Mouse (Mus musculus): ENCODE measurements around the gene Hmgn3. TPM values are rescaled to one million over a fixed set of nuclear protein-coding genes. Genes with fewer than 3 reads are reported as not detected.

The Hmgn3 gene
- polyA plus RNA-seq, 1 experiment: 37.6 TPM

DNA sequence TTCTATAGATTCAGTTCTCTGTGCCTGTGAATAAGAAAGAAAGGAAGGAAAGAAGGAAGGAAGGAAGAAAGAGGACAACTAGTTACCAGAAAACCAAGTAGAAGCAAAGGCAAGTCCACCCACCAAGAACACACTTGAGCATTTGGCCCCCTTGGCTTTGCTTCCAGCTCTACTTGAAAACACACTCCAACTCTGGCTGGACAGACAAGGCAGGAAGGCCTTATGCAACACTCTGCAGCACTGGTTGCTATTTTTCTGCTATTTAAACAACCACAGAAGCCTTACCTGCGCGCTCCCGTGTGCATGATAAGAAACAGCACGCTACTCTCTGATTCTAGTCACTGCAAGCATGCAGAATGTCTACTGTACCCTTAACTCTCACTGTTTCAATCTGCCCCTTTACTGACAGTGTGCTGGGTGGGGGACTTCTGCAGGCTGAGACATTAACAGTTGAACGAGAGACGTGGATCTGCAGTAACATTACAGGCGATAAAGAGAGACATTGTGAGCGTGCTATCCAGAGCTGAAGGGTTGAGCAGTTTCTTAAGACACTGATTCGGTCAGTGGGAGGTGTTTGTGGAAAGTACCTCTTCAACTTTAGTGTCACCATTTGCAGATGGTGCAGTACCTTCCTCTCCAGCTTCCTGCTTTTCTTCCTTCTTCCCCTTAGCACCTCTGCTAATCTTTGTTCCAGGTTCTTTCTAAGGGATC is 35.9 kb downstream of the Hmgn3 start:
- WGBS: 61% methylated on average over 9 of the region's 9 CpGs
- no peak overlapping the region for H3K27ac ChIP-seq (ENCODE audit: control insufficient read depth, insufficient read depth, low read depth, low read length, poor library complexity)
- no peak for TF ChIP-seq POLR2A (IDR thresholded peaks at IDR 0.05; ENCODE audit: borderline replicate concordance, control insufficient read depth, low read depth, low read length)
- TF ChIP-seq CTCF (IDR thresholded peaks at IDR 0.05; ENCODE audit: control insufficient read depth, insufficient read depth, low read length): no peak
- no peaks in the 10 kb centered on the region; the same call in none of the 2 replicates for H3K4me1 ChIP-seq (ENCODE audit: control insufficient read depth, insufficient read depth, low read length)
- no peak overlapping the region for H3K4me3 ChIP-seq (replicated peaks; ENCODE audit: control insufficient read depth, low read depth, low read length)

GRCm38 (mm10) chr9:83109705-83110104 is 36.8 kb downstream of the Hmgn3 start:
- no peaks in the 10 kb centered on the region; the same call in none of the 2 replicates for H3K4me1 ChIP-seq (ENCODE audit: control insufficient read depth, insufficient read depth, low read length)
- no peak overlapping the region for H3K27ac ChIP-seq (ENCODE audit: control insufficient read depth, insufficient read depth, low read depth, low read length, poor library complexity)
- no peak overlapping the region for H3K4me3 ChIP-seq (replicated peaks; ENCODE audit: control insufficient read depth, low read depth, low read length)
- WGBS: 86% methylated on average over 6 of the region's 6 CpGs
- no peak for TF ChIP-seq POLR2A (IDR thresholded peaks at IDR 0.05; ENCODE audit: borderline replicate concordance, control insufficient read depth, low read depth, low read length)
- no peak for TF ChIP-seq CTCF (IDR thresholded peaks at IDR 0.05; ENCODE audit: control insufficient read depth, insufficient read depth, low read length)

DNA sequence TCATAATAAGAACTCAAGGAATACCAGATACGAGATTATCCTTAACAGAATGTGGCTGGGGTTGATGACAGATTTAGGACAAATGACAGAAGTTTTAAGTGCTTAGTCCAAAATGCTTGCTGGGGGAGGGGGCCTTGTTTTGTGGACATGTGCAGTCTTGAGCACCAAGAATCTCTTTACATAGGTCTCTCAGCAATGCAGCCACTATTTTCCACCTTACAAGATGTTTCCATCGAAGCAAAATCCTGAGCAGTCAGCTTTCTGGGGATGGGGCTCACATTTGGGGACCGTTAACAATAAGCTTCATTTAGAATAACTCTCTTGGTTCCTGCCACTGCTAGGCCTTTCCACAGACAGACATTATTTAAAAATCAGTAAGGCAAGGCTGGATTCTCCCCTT is 37.7 kb downstream of the Hmgn3 start:
- Histone ChIP-seq H3K27ac (ENCODE audit: control insufficient read depth, insufficient read depth, low read depth, low read length, poor library complexity) (no peak overlapping the region), H3K4me1 (ENCODE audit: control insufficient read depth, insufficient read depth, low read length) (no peaks in the 10 kb centered on the region; the same call in none of the 2 replicates), H3K4me3 (replicated peaks; ENCODE audit: control insufficient read depth, low read depth, low read length) (no peak overlapping the region)
- no peak for TF ChIP-seq POLR2A (IDR thresholded peaks at IDR 0.05; ENCODE audit: borderline replicate concordance, control insufficient read depth, low read depth, low read length)
- TF ChIP-seq CTCF (IDR thresholded peaks at IDR 0.05; ENCODE audit: control insufficient read depth, insufficient read depth, low read length): no peak
- WGBS: 80% methylated on average over 3 of the region's 3 CpGs

DNA sequence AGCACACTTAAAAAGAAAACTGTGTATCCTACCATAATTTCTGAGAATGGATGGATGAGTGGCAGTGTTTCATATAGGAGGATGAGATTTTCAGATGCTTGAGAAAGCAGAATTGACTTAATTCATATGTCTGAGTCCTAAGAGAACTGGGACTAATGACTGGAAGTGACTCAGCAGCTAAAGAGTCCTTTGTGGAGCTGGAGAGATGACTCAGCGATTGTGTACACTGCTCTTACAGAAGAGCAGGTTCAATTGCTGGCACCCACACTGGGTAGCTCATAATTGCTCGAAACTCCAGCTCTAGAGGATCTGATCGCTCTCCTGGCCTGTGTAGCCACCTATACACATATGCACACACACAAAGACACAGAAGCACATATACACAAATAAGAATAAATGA is 42.7 kb downstream of the Hmgn3 start:
- Histone ChIP-seq H3K4me3 (replicated peaks; ENCODE audit: control insufficient read depth, low read depth, low read length) (no peak overlapping the region), H3K4me1 (ENCODE audit: control insufficient read depth, insufficient read depth, low read length) (no peaks in the 10 kb centered on the region), H3K27ac (ENCODE audit: control insufficient read depth, insufficient read depth, low read depth, low read length, poor library complexity) (no peak overlapping the region)
- 48% methylated on average over 3 of the region's 3 CpGs for WGBS
- TF ChIP-seq CTCF (IDR thresholded peaks at IDR 0.05; ENCODE audit: control insufficient read depth, insufficient read depth, low read length) (no peak), POLR2A (IDR thresholded peaks at IDR 0.05; ENCODE audit: borderline replicate concordance, control insufficient read depth, low read depth, low read length) (no peak)

DNA sequence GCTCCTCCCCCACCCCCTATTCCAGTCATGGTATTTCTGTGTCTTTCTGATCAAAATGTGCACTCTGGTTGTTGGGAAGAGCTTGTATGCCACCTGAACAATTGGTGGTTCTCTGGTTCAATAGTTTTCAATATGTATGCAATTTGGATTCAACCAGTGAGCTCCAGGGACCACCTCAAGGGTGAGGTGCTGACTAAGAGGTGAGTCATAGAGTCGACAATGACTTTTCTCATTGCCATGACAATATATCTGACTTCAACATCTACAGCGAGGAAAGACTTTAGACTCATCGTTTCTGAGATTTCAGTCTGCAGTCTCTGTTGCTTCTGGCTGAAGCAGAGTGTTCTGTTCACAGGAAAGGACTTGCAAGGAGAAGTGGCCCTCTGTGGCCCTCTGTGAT is 44.8 kb downstream of the Hmgn3 start:
- Histone ChIP-seq H3K4me3 (replicated peaks; ENCODE audit: control insufficient read depth, low read depth, low read length) (no peak overlapping the region), H3K4me1 (ENCODE audit: control insufficient read depth, insufficient read depth, low read length) (no peaks in the 10 kb centered on the region), H3K27ac (ENCODE audit: control insufficient read depth, insufficient read depth, low read depth, low read length, poor library complexity) (no peak overlapping the region)
- TF ChIP-seq POLR2A (IDR thresholded peaks at IDR 0.05; ENCODE audit: borderline replicate concordance, control insufficient read depth, low read depth, low read length) (no peak), CTCF (IDR thresholded peaks at IDR 0.05; ENCODE audit: control insufficient read depth, insufficient read depth, low read length) (no peak)
- WGBS: 82% methylated on average over 3 of the region's 3 CpGs

- TF ChIP-seq POLR2A (IDR thresholded peaks at IDR 0.05; ENCODE audit: borderline replicate concordance, control insufficient read depth, low read depth, low read length) (no peak), CTCF (IDR thresholded peaks at IDR 0.05; ENCODE audit: control insufficient read depth, insufficient read depth, low read length) (no peak)
- H3K4me1 ChIP-seq (ENCODE audit: control insufficient read depth, insufficient read depth, low read length): no peaks in the 10 kb centered on the region
- H3K4me3 ChIP-seq (replicated peaks; ENCODE audit: control insufficient read depth, low read depth, low read length): no peak overlapping the region
- no peak overlapping the region for H3K27ac ChIP-seq (ENCODE audit: control insufficient read depth, insufficient read depth, low read depth, low read length, poor library complexity)
- WGBS: 82% methylated on average over 3 of the region's 3 CpGs
Observed at GRCm38 (mm10) chr9:83100786-83101185, 45.7 kb downstream of the Hmgn3 start.

- TF ChIP-seq POLR2A (IDR thresholded peaks at IDR 0.05; ENCODE audit: borderline replicate concordance, control insufficient read depth, low read depth, low read length) (no peak), CTCF (IDR thresholded peaks at IDR 0.05; ENCODE audit: control insufficient read depth, insufficient read depth, low read length) (no peak)
- WGBS: 66% methylated on average over 12 of the region's 12 CpGs
- Histone ChIP-seq H3K27ac (ENCODE audit: control insufficient read depth, insufficient read depth, low read depth, low read length, poor library complexity) (no peak overlapping the region), H3K4me3 (replicated peaks; ENCODE audit: control insufficient read depth, low read depth, low read length) (no peak overlapping the region), H3K4me1 (ENCODE audit: control insufficient read depth, insufficient read depth, low read length) (no peaks in the 10 kb centered on the region)
Observed at GRCm38 (mm10) chr9:83098652-83099307, 47.7 kb downstream of the Hmgn3 start.

DNA sequence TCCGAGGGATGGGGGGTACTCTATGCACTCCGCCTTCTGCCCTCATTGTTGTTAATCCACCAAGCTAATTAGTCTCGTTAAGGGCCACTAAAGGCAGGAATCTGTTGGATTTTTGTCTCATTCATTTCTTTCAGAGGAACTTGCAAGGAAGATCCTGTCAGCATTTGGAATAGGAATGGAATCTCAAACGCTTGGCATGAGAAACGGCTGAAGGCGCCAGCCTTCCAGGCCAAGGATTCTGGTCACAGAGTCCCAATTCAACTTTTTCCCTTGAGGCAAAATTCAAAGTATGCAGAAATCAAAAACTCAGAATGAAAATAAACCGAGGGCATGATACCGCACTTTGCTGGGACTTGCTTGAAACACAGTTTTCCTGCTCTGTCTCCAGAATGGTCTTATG is 48.7 kb downstream of the Hmgn3 start:
- 77% methylated on average over 8 of the region's 8 CpGs for WGBS
- Histone ChIP-seq H3K4me1 (ENCODE audit: control insufficient read depth, insufficient read depth, low read length) (no peaks in the 10 kb centered on the region), H3K4me3 (replicated peaks; ENCODE audit: control insufficient read depth, low read depth, low read length) (no peak overlapping the region), H3K27ac (ENCODE audit: control insufficient read depth, insufficient read depth, low read depth, low read length, poor library complexity) (no peak overlapping the region)
- TF ChIP-seq CTCF (IDR thresholded peaks at IDR 0.05; ENCODE audit: control insufficient read depth, insufficient read depth, low read length): no peak
- no peak for TF ChIP-seq POLR2A (IDR thresholded peaks at IDR 0.05; ENCODE audit: borderline replicate concordance, control insufficient read depth, low read depth, low read length)
